Mouse (Mus musculus): ENCODE results near the gene Trim14.

DNA sequence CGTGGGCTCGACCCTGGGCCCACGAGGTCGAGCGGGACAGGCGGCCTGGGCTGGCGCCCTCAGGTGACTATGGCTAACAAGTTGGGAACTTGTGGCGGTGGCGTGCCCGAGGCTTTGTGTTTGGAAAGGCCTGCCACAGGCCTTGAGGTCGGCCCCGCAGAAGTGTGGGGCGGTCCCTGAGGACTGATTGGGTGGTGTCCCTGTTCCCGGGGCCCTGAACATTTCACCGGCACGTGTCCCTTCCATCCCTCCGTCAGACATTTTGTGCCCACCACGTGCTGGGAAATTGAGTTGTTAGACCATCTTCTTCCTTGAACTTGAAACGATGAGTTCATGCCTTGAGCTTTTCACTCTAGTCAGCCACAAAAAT, 83.5 kb downstream of the Trim14 start:
- TF ChIP-seq JUND (conservative IDR thresholded peaks at IDR 0.05; ENCODE audit: low read depth, low read length): no peak
- TF ChIP-seq PAX5 (IDR thresholded peaks at IDR 0.05; ENCODE audit: low read length): no peak
- TF ChIP-seq CTCF (conservative IDR thresholded peaks at IDR 0.05 in 1 of 2, IDR thresholded peaks at IDR 0.05 in 1 of 2; ENCODE audit: low read depth in 2 of 2, low read length in 2 of 2): no peak
- TF ChIP-seq E2F4 (IDR thresholded peaks at IDR 0.05; ENCODE audit: insufficient replicate concordance, low read depth, low read length): no peak
- TF ChIP-seq EP300 (IDR thresholded peaks at IDR 0.05; ENCODE audit: low read length): no peak

Data from CH12.LX (cell line).